Mouse (Mus musculus): ENCODE measurements around the gene Usp50. TPM values are rescaled to one million over a fixed set of nuclear protein-coding genes. Genes with fewer than 3 reads are reported as not detected.

The Usp50 gene
- 0.34 and 0.77 TPM in 2 replicates for polyA plus RNA-seq (2012; rRNA removed)

GRCm38 (mm10) chr2:126783370-126783769 is at the start of gene Usp50:
Usp50 (minus strand) TSS chr2:126783470.

DNA sequence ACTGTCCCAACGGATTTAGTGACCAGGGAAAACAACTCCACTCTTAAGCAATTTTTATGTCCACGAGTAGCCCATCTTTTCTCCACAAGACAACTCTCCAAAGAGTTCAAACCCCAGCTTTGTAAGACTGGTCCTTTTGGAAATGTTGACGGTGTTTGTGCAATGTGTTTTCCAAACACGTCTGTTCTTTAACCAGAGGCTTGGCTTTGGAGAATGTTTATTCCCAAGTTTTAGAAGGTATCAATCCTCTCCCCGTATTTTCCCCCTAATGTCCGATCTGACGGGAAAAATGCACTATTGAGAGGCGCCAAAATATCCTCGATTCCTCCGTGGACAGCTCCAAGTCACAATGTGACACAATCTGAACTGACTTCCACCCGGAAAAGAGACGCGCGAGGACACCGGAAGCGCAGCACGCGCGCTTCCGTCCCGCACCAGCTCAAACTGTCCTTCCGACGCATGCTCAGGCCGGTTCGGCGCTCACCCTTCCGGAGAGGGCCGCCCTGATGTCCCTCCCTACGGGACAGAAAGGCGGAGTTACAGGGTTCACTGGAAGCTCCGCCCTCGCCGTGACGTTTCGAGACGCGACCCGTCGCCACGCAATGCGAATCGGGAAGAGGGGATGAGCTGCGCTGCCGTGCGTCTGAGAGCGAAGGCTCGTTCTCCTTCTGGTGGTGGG is 76.4 kb downstream of the Usp50 start, which contains the start of gene Usp8:
Gene Usp8 (plus strand): TSS at position 570 of the 679 bp plus-strand sequence.

DNA sequence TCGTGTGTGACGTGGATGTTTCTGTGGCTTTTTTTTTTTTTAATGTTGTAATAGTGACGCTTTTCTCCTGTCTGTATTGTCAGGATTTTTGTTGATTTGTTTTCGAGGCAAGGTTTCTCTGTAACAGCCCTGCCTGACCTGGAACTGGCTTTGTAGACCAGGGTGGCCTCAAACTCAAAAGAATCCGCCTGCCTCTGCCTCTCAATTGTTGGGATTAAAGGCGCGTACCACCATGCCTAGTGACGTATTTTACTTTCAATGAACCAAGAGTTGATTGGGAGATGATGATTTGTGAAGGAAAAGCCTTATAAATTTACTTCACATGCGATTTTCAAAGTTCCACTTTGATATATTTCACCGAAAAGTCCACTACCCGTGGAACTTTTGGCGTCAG is 107.2 kb downstream of the Usp50 start, which contains the start of gene Gabpb1:
Gene Gabpb1 (minus strand): TSS at position 216 of the 394 bp plus-strand sequence.

Other genes with a start within 250 kb of the Usp50 start
- gene Slc27a2, start 231.1 kb downstream of the Usp50 start, polyA plus RNA-seq (2012; rRNA removed), result 244 and 298 TPM in 2 replicates
- 5.8 and 7.5 TPM in 2 replicates for gene Hdc, start 164.2 kb downstream of the Usp50 start, polyA plus RNA-seq (2012; rRNA removed)
- 9.0 and 9.2 TPM in 2 replicates for gene Gabpb1, start 107.1 kb downstream of the Usp50 start, polyA plus RNA-seq (2012; rRNA removed)
- 13.1 and 14.2 TPM in 2 replicates for gene Usp8, start 76.1 kb downstream of the Usp50 start, polyA plus RNA-seq (2012; rRNA removed)
- 12.2 and 13.2 TPM in 2 replicates for gene Trpm7, start 92.8 kb upstream of the Usp50 start, polyA plus RNA-seq (2012; rRNA removed)
- gene Sppl2a, start 149.8 kb upstream of the Usp50 start, polyA plus RNA-seq (2012; rRNA removed), result 31.4 and 32.9 TPM in 2 replicates
- gene Ap4e1, start 225.2 kb upstream of the Usp50 start, polyA plus RNA-seq (2012; rRNA removed), result 2.5 and 2.7 TPM in 2 replicates